Mouse (Mus musculus) kidney, adult 2 months (tissue): ENCODE data around the gene Ntm. TPM values are rescaled to one million over a fixed set of nuclear protein-coding genes. Genes with fewer than 3 reads are reported as not detected.

ENCODE experiments used
- DNase-seq: peaks from one replicate; pipeline ENCODE4 v3.0.0; 2021
- H3K27ac ChIP-seq: fragments of 200-500 bp; 2 replicates; pipeline ENCODE4 v1.5.1; 2012; ENCODE audit warnings: low read depth, low read length, control low read depth, inconsistent platforms; ENCODE audit not compliant: insufficient read depth
- H3K27me3 ChIP-seq: fragments of 200-500 bp; replicated peaks from 2 replicates; pipeline ENCODE4 v1.6.1; 2012; ENCODE audit warnings: mild to moderate bottlenecking, moderate library complexity, low read length, inconsistent platforms; ENCODE audit not compliant: control insufficient read depth, insufficient read depth
- H3K36me3 ChIP-seq: fragments of 200-500 bp; 2 replicates; pipeline ENCODE4 v1.6.1; 2012; ENCODE audit warnings: mild to moderate bottlenecking, moderate library complexity, low read length, inconsistent platforms; ENCODE audit not compliant: control insufficient read depth, insufficient read depth
- H3K4me1 ChIP-seq: fragments of 200-500 bp; 2 replicates; pipeline ENCODE4 v1.6.1; 2011; ENCODE audit warnings: low read length; ENCODE audit not compliant: control insufficient read depth, insufficient read depth
- H3K4me3 ChIP-seq: fragments of 200-500 bp; 2 replicates; pipeline ENCODE4 v1.5.1; 2011; ENCODE audit warnings: mild to moderate bottlenecking, low read depth, low read length, control low read depth; ENCODE audit not compliant: insufficient read depth
- CTCF ChIP-seq: fragments of 200-500 bp; conservative IDR thresholded peaks from 2 replicates; pipeline ENCODE4 v1.5.1; 2011; ENCODE audit warnings: low read depth, mild to moderate bottlenecking, control low read depth, low read length, moderate library complexity, mixed read lengths; ENCODE audit not compliant: insufficient read depth, insufficient read length
- POLR2A ChIP-seq: fragments of 200-500 bp; IDR thresholded peaks from one replicate; pipeline ENCODE4 v1.6.1; 2011; ENCODE audit warnings: low read depth, low read length, control low read depth
- WGBS: fragments of 180-500 bp; shearing (Covaris S2); methylation state at CpG from one replicate; pipeline ENCODE4 v1.1.7; 2018; 5-methylcytosine and 5-hydroxymethylcytosine counted together
- polyA plus RNA-seq: library from polyadenylated mRNA; depleted of rRNA; stranded (reverse); fragments of >200 nt; gene quantifications from 2 replicates; pipeline ENCODE4 v1.2.3, GENCODE M21; 2012

Gene Ntm
- polyA plus RNA-seq, 1 experiment: 0.74 TPM

GRCm38 (mm10) chr9:29550107-29550506 is 412.8 kb downstream of the Ntm start:
- no peak overlapping the region for H3K4me3 ChIP-seq
- H3K4me1 ChIP-seq: no peaks in the 10 kb centered on the region
- no peaks in the 10 kb centered on the region for H3K27me3 ChIP-seq
- no peaks in the 10 kb centered on the region for H3K36me3 ChIP-seq
- H3K27ac ChIP-seq: no peak overlapping the region
- DNase-seq: no peak
- 90% methylated on average over 8 of the region's 8 CpGs for WGBS
- TF ChIP-seq POLR2A (no peak), CTCF (no peak)

GRCm38 (mm10) chr9:29536415-29536814 is 426.5 kb downstream of the Ntm start:
- TF ChIP-seq POLR2A (no peak), CTCF (no peak)
- Histone ChIP-seq H3K36me3 (no peaks in the 10 kb centered on the region), H3K27me3 (no peaks in the 10 kb centered on the region), H3K4me1 (0 out of 2 replicates have a peak, but pooled peaks cover 2% of the 10 kb centered on the region), H3K27ac (no peak overlapping the region), H3K4me3 (no peak overlapping the region)
- peak; percentile 4 for DNase-seq
- WGBS: 45% methylated on average over 2 of the region's 2 CpGs

GRCm38 (mm10) chr9:29534773-29535172 is 428.2 kb downstream of the Ntm start:
- no peak for DNase-seq
- 89% methylated on average over 6 of the region's 6 CpGs for WGBS
- TF ChIP-seq POLR2A: no peak
- TF ChIP-seq CTCF: no peak
- Histone ChIP-seq H3K27ac (no peak overlapping the region), H3K4me1 (0 out of 2 replicates have a peak, but pooled peaks cover 2% of the 10 kb centered on the region), H3K4me3 (no peak overlapping the region), H3K36me3 (no peaks in the 10 kb centered on the region), H3K27me3 (no peaks in the 10 kb centered on the region)

- Histone ChIP-seq H3K4me1 (0 out of 2 replicates have a peak, but pooled peaks cover 2% of the 10 kb centered on the region), H3K27me3 (no peaks in the 10 kb centered on the region), H3K36me3 (no peaks in the 10 kb centered on the region), H3K4me3 (no peak overlapping the region), H3K27ac (no peak overlapping the region)
- 76% methylated on average over 7 of the region's 7 CpGs for WGBS
- no peak for DNase-seq
- TF ChIP-seq CTCF: no peak
- TF ChIP-seq POLR2A: no peak
Measured at GRCm38 (mm10) chr9:29534304-29534703, 428.6 kb downstream of the Ntm start.

GRCm38 (mm10) chr9:29533556-29533955 is 429.4 kb downstream of the Ntm start:
- no peak for TF ChIP-seq CTCF
- TF ChIP-seq POLR2A: no peak
- Histone ChIP-seq H3K27ac (no peak overlapping the region), H3K27me3 (no peaks in the 10 kb centered on the region), H3K36me3 (no peaks in the 10 kb centered on the region), H3K4me1 (0 out of 2 replicates have a peak, but pooled peaks cover 2% of the 10 kb centered on the region), H3K4me3 (no peak overlapping the region)
- WGBS: 41% methylated on average over 1 of the region's 1 CpGs
- no peak for DNase-seq

- H3K4me1 ChIP-seq: 0 out of 2 replicates have a peak, but pooled peaks cover under 1% of the 10 kb centered on the region
- H3K27ac ChIP-seq: no peak overlapping the region
- TF ChIP-seq POLR2A (no peak), CTCF (no peak)
- no peak overlapping the region for H3K4me3 ChIP-seq
- no peaks in the 10 kb centered on the region for H3K27me3 ChIP-seq
- 76% methylated on average over 6 of the region's 6 CpGs for WGBS
- H3K36me3 ChIP-seq: no peaks in the 10 kb centered on the region
- DNase-seq: no peak
Measured at GRCm38 (mm10) chr9:29531147-29531917, 431.6 kb downstream of the Ntm start.

GRCm38 (mm10) chr9:29524109-29524508 is 438.8 kb downstream of the Ntm start:
- TF ChIP-seq CTCF (no peak), POLR2A (no peak)
- 58% methylated on average over 1 of the region's 1 CpGs for WGBS
- H3K27ac ChIP-seq: no peak overlapping the region
- no peak overlapping the region for H3K4me3 ChIP-seq
- H3K27me3 ChIP-seq: no peaks in the 10 kb centered on the region
- H3K36me3 ChIP-seq: no peaks in the 10 kb centered on the region
- no peaks in the 10 kb centered on the region for H3K4me1 ChIP-seq
- no peak for DNase-seq
